Mouse (Mus musculus) C2C12 (cell line): ENCODE results near the gene Mrm1.
"Not testable (repeated sequence)": the region's sequence is repeated elsewhere in the genome, so short reads cannot be mapped to it uniquely, and the experiment has no call there.

ENCODE experiments used
- CEBPB ChIP-seq: IDR thresholded peaks from one replicate; pipeline ENCODE4 v1.6.1; 2011; ENCODE audit warnings: low read depth, mild to moderate bottlenecking, control low read depth, moderate library complexity
- CTCF ChIP-seq: IDR thresholded peaks from one replicate; pipeline ENCODE4 v1.5.1; 2011; ENCODE audit not compliant: control insufficient read depth, insufficient read depth, insufficient read length
- FOSL1 ChIP-seq: IDR thresholded peaks from one replicate; pipeline ENCODE4 v1.8.0; 2011; ENCODE audit warnings: mild to moderate bottlenecking, low read length; ENCODE audit not compliant: poor library complexity, insufficient read depth, severe bottlenecking
- MAX ChIP-seq: IDR thresholded peaks from one replicate; pipeline ENCODE4 v1.6.1; 2011; ENCODE audit warnings: mild to moderate bottlenecking, control low read depth
- MYOG ChIP-seq: IDR thresholded peaks from one replicate; pipeline ENCODE4 v1.6.1; 2011; ENCODE audit not compliant: control insufficient read depth, insufficient read length; ENCODE audit errors: extremely low read depth
- USF1 ChIP-seq: IDR thresholded peaks from one replicate; pipeline ENCODE4 v1.6.1; 2011; ENCODE audit warnings: low read depth, mild to moderate bottlenecking, control low read depth, moderate library complexity

DNA sequence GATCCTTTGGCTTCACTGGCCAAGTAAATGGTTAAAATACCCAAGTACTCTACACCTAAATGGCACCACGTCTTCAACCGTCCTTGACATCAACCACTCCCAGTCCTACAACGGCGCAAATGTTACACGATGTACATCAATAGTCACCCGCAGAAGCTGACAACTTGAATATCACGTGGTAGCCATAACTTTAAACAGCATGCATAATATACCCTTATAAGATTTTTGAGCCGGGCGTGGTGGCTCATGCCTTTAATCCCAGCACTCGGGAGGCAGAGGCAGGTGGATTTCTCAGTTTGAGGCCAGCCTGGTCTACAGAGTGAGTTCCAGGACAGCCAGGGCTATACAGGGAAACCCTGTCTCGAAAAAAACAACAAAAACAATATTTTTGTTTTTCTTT lies 10.2 kb upstream of the Mrm1 start:
- TF ChIP-seq CTCF, FOSL1, MYOG, USF1, MAX, CEBPB: not testable (repeated sequence)
